Mouse (Mus musculus): ENCODE data around the gene Pclo.
"Not testable (repeated sequence)": the region's sequence is repeated elsewhere in the genome, so short reads cannot be mapped to it uniquely, and the experiment has no call there.

The Pclo gene

GRCm38 (mm10) chr5:14514631-14515523 lies at the start of gene Pclo:
TSS of gene Pclo (plus strand) at chr5:14514918.
- DNase-seq (ENCODE audit: low spot score in 2 of 2), result peak; percentile 10 to 18

GRCm38 (mm10) chr5:14494431-14494830 lies 20.3 kb upstream of the Pclo start:
- DNase-seq (ENCODE audit: low spot score in 2 of 2), result not testable (repeated sequence)

- DNase-seq (ENCODE audit: low spot score in 2 of 2), result no peak
These were observed 6.2 kb upstream of the Pclo start for GRCm38 (mm10) chr5:14508522-14508921.

GRCm38 (mm10) chr5:14509621-14510020 lies 5.1 kb upstream of the Pclo start:
- DNase-seq (ENCODE audit: low spot score in 2 of 2), result no peak

GRCm38 (mm10) chr5:14518131-14518832 lies 3.6 kb downstream of the Pclo start:
- no peak for DNase-seq (ENCODE audit: low spot score in 2 of 2)

GRCm38 (mm10) chr5:14522006-14522405 lies 7.3 kb downstream of the Pclo start:
- no peak for DNase-seq (ENCODE audit: low spot score in 2 of 2)

GRCm38 (mm10) chr5:14526038-14526437 lies 11.3 kb downstream of the Pclo start:
- DNase-seq (ENCODE audit: low spot score in 2 of 2), result no peak

GRCm38 (mm10) chr5:14527796-14528195 lies 13.1 kb downstream of the Pclo start:
- no peak for DNase-seq (ENCODE audit: low spot score in 2 of 2)

GRCm38 (mm10) chr5:14531906-14532305 lies 17.2 kb downstream of the Pclo start:
- no peak for DNase-seq (ENCODE audit: low spot score in 2 of 2)

- DNase-seq (ENCODE audit: low spot score in 2 of 2), result no peak
These were observed 24.6 kb downstream of the Pclo start for GRCm38 (mm10) chr5:14539346-14539745.

GRCm38 (mm10) chr5:14539961-14540627 lies 25.4 kb downstream of the Pclo start:
- DNase-seq (ENCODE audit: low spot score in 2 of 2), result no peak

- no peak for DNase-seq (ENCODE audit: low spot score in 2 of 2)
These were observed 60.9 kb downstream of the Pclo start for GRCm38 (mm10) chr5:14575626-14576025.

GRCm38 (mm10) chr5:14591479-14591878 lies 76.8 kb downstream of the Pclo start:
- DNase-seq (ENCODE audit: low spot score in 2 of 2), result no peak

- no peak for DNase-seq (ENCODE audit: low spot score in 2 of 2)
These were observed 80.8 kb downstream of the Pclo start for GRCm38 (mm10) chr5:14595426-14596013.

- DNase-seq (ENCODE audit: low spot score in 2 of 2), result no peak
These were observed 93.6 kb downstream of the Pclo start for GRCm38 (mm10) chr5:14608318-14608717.

GRCm38 (mm10) chr5:14621146-14621545 lies 106.4 kb downstream of the Pclo start:
- no peak for DNase-seq (ENCODE audit: low spot score in 2 of 2)

- DNase-seq (ENCODE audit: low spot score in 2 of 2), result no peak
These were observed 108.6 kb downstream of the Pclo start for GRCm38 (mm10) chr5:14623360-14623759.

- no peak for DNase-seq (ENCODE audit: low spot score in 2 of 2)
These were observed 126.5 kb downstream of the Pclo start for GRCm38 (mm10) chr5:14641260-14641659.

- DNase-seq (ENCODE audit: low spot score in 2 of 2), result no peak
These were observed 131.1 kb downstream of the Pclo start for GRCm38 (mm10) chr5:14645856-14646255.

GRCm38 (mm10) chr5:14660637-14661036 lies 145.9 kb downstream of the Pclo start:
- DNase-seq (ENCODE audit: low spot score in 2 of 2), result no peak

GRCm38 (mm10) chr5:14662180-14662579 lies 147.5 kb downstream of the Pclo start:
- no peak for DNase-seq (ENCODE audit: low spot score in 2 of 2)

- DNase-seq (ENCODE audit: low spot score in 2 of 2), result no peak
These were observed 147.9 kb downstream of the Pclo start for GRCm38 (mm10) chr5:14662603-14663002.

Measured in heart, adult 9 months (tissue).